Mouse (Mus musculus) layer of hippocampus, postnatal 36 days (tissue): ENCODE results near the gene Abcb8. TPM values are rescaled to one million over a fixed set of nuclear protein-coding genes. Genes with fewer than 3 reads are reported as not detected.
A peak's percentile ranks its signal among the peaks of the same experiment; 100 is the strongest.

ENCODE experiments used
- DNase-seq, 2 experiments: peaks; one replicate each; pipeline ENCODE4 v3.0.0; 2022
- total RNA-seq, 2 experiments: library from RNA; stranded (reverse); gene quantifications; 2 replicates each; pipeline ENCODE4 v1.2.3; 2021

Gene Abcb8
- total RNA-seq = 10 to 100 TPM; 51.9 to 58.7 TPM

GRCm38 (mm10) chr5:24393392-24393997 lies at the start of gene Abcb8:
Abcb8 (plus strand) TSS chr5:24393663.
- peak; percentile 72 to 86 for DNase-seq

GRCm38 (mm10) chr5:24343977-24344436 lies 49.5 kb upstream of the Abcb8 start:
- DNase-seq = no peak

GRCm38 (mm10) chr5:24344477-24345051 lies 48.9 kb upstream of the Abcb8 start:
- no peak for DNase-seq

DNA sequence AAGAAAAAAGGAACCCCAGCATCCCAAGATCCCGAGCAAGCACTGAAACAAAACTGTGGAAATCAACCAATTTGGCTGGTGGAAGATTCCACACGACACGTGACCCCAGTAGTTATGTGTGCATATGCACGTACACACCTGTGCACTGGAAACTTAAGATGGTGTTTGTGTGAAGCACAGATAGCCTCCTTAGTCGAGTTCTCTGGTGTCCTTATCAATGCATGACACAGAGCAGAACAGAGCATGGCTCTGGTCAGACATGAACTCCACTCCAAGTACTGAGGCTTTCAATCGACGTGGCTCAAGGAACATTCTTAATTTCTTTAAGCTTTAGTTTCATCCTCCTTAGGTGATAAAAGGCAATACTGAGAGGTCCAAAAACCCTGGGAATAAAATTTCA lies 47.1 kb upstream of the Abcb8 start:
- no peak for DNase-seq

GRCm38 (mm10) chr5:24347186-24347875 lies 46.1 kb upstream of the Abcb8 start:
- DNase-seq = no peak

GRCm38 (mm10) chr5:24348128-24348527 lies 45.3 kb upstream of the Abcb8 start:
- peak; percentile 54 to 57 for DNase-seq

- DNase-seq = no peak
Measured at GRCm38 (mm10) chr5:24348546-24348945, 44.9 kb upstream of the Abcb8 start.

GRCm38 (mm10) chr5:24350073-24350472 lies 43.4 kb upstream of the Abcb8 start:
- no peak for DNase-seq

- no peak for DNase-seq
Measured at GRCm38 (mm10) chr5:24350531-24351250, 42.8 kb upstream of the Abcb8 start.

GRCm38 (mm10) chr5:24351278-24351677 lies 42.2 kb upstream of the Abcb8 start, which contains the start of gene Kcnh2:
Kcnh2 (minus strand) TSS chr5:24351604.
- DNase-seq = no peak

GRCm38 (mm10) chr5:24351701-24352171 lies 41.7 kb upstream of the Abcb8 start:
- peak; percentile 87 for DNase-seq

- no peak for DNase-seq
Measured at GRCm38 (mm10) chr5:24352251-24352859, 41.1 kb upstream of the Abcb8 start.

DNA sequence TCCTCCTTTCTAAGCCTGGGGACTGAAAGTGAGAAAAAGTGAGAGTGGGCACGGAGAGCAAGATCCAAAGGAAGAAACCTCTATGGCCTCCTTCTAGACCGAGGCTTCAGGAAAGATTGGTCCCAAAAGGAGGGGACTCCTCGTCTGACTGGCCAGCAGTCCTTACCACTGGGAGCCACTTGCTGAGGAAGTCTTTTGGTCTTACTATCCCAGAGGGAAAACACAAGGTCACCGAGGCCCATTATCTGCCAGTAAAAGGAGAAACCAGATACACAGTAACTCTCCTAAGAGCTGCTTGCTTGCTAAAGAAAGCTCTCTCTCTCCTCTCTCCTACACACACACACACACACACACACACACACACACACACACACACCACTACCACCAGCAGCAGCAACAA lies 40.1 kb upstream of the Abcb8 start:
- DNase-seq = no peak

GRCm38 (mm10) chr5:24356764-24357163 lies 36.7 kb upstream of the Abcb8 start:
- DNase-seq = no peak

GRCm38 (mm10) chr5:24357461-24357860 lies 36.0 kb upstream of the Abcb8 start:
- DNase-seq = no peak

DNA sequence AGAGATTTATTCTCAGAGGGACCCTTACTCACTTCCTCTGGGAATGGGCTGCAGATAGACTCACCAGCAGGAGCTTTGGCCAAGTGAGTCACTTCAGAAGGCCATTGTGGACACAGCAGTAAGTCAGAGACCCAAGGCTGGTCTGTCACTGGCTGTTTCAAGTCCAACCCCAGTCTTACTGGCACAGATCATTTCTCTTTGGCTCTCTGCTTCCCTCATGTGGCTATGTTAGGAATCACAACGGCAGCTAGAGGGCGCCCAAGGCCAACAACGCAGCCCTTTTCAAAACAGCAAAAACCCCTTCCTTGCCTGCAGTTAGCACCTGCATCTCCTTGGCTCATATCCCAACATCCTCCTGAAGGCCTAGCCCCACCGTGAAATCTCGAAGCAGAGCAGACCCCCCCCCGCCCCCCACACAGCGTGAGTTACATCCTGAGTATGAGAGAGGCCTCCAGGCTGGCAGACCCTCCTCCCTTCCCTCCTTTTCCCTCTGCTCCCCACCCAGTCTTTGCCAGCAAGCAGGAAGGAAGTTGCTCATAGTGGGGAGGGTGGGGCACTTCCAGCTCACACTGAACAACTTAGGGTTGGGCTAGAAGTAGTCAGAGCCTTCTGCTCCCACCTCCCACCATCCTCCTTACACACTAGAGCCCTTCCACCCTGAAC lies 32.5 kb upstream of the Abcb8 start:
- peak; percentile 74 to 82 for DNase-seq

GRCm38 (mm10) chr5:24363467-24363866 lies 30.0 kb upstream of the Abcb8 start:
- no peak for DNase-seq

DNA sequence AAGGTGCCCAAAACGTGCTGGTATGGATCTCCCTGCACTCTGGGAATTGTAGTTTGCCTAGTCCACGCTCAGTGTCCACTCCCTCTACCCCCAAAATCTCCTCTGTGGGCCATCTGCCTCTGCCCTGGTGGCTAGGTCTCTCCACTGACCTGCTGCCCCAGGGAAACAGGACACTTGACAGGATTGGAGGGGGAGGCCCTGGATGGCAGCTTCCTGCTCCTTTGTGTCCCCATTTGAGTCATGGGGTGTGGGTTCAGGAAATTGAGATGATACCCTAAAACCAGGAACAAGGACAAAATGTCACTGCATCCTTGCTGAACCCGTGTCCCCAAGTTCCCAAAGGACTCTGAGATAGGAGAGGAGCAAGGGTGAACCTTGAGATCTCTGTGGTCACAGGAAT lies 29.4 kb upstream of the Abcb8 start:
- no peak for DNase-seq

GRCm38 (mm10) chr5:24364508-24364907 lies 29.0 kb upstream of the Abcb8 start, which contains the start of gene Nos3:
Nos3 (plus strand) TSS chr5:24364810.
- DNase-seq = no peak

GRCm38 (mm10) chr5:24364963-24365362 lies 28.5 kb upstream of the Abcb8 start:
- DNase-seq = no peak

GRCm38 (mm10) chr5:24365528-24365927 lies 27.9 kb upstream of the Abcb8 start:
- DNase-seq = no peak

DNA sequence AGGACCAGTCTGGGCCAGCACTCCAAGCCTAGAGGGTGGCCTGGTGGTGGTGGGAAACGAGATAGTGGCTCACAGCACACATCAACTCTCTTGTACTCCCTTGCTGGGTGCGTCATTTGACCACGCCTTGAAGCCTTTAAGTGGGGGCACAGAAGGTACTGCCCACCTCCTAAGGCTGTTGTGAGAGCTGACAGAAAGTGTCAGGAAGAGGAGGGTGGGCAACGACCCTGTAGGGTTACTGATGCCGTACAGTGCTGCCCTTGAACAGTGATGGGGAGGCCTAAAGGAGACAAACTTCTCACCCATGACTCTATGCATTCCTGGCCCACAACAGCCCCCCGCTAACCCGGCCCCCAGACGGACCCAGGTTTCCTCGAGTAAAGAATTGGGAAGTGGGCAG lies 27.0 kb upstream of the Abcb8 start:
- DNase-seq = no peak
